Mouse (Mus musculus): ENCODE measurements around the gene Ankrd35. TPM values are rescaled to one million over a fixed set of nuclear protein-coding genes. Genes with fewer than 3 reads are reported as not detected.

Ankrd35 gene
- total RNA-seq, 2 experiments from 2014 or later: 8.3 to 9.5 TPM

DNA sequence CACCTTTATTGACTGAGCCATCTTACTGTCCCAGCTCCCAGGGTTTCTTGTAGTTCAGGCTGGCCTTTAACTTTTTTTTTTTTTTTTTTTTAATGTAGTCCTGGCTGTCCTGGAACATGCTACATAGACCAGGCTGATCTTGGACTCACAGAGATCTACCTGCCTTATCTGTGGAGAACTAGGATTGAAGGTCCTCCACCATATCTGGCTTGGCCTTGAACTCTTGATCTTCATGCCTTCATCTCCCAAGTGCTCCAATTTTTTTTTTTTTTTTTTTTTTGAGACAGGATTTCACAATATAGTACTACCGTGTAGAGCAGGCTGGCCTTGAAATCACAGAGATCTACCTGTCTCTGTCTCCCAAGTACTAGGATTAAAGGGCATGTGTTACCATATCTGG lies 23.6 kb downstream of the Ankrd35 start:
- no peak for TF ChIP-seq CTCF (IDR thresholded peaks at IDR 0.05)
- no peak overlapping the region for H3K4me3 ChIP-seq
- intact Hi-C loops (cut with DNase I): no loop called here

DNA sequence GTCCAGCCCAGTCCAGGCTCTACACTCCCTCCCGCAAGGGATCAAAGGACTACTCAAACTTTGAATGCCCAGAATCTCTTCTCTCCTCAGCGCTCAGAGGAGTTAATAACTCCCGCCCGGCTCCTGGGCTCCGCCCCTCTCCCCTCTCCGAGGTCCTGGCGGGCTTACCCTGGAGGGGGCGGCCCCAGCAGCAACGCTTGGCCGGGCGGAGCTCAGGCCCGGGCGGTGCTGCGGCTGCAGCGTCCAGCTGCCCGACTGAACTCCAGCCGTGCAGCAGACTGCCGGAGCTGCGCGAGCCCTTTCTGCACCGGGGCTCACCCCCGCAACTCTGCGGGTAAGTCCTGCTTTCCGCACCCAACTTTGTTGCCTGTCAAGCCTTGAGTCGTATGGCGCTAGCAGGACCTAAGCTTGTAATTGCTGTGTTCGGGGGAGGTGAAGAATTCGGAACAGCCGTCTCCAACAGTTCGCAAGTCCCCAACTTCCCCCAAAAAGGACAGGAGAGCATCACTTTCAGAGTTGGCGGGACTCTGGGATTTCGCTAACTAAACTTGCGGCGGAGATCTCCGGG lies 26.4 kb downstream of the Ankrd35 start, which contains the start of gene Pias3:
TSS of gene Pias3 (plus strand) at position 187 of the 568 bp plus-strand sequence.
- TF ChIP-seq CTCF (IDR thresholded peaks at IDR 0.05): no peak
- peak in 1 of 2 experiments; percentile 68 for DNase-seq (ENCODE audit: extremely low spot score in 1 of 2, low spot score in 2 of 2)
- intact Hi-C loops (cut with DNase I): loop anchor here (2.0 kb wide), 1 partner anchor 25 kb away; the partner anchor contains the start of gene Ankrd35
- peak within 1 kb of the TSS; percentile 89 for H3K4me3 ChIP-seq
- peak within 1 kb of the TSS; percentile 94 for H3K27ac ChIP-seq

More for the DNA sequence above, 23.6 kb downstream of the Ankrd35 start:
- DNase-seq (ENCODE audit: extremely low spot score in 1 of 2, low spot score in 2 of 2): no peak
- no peak overlapping the region for H3K27ac ChIP-seq

DNA sequence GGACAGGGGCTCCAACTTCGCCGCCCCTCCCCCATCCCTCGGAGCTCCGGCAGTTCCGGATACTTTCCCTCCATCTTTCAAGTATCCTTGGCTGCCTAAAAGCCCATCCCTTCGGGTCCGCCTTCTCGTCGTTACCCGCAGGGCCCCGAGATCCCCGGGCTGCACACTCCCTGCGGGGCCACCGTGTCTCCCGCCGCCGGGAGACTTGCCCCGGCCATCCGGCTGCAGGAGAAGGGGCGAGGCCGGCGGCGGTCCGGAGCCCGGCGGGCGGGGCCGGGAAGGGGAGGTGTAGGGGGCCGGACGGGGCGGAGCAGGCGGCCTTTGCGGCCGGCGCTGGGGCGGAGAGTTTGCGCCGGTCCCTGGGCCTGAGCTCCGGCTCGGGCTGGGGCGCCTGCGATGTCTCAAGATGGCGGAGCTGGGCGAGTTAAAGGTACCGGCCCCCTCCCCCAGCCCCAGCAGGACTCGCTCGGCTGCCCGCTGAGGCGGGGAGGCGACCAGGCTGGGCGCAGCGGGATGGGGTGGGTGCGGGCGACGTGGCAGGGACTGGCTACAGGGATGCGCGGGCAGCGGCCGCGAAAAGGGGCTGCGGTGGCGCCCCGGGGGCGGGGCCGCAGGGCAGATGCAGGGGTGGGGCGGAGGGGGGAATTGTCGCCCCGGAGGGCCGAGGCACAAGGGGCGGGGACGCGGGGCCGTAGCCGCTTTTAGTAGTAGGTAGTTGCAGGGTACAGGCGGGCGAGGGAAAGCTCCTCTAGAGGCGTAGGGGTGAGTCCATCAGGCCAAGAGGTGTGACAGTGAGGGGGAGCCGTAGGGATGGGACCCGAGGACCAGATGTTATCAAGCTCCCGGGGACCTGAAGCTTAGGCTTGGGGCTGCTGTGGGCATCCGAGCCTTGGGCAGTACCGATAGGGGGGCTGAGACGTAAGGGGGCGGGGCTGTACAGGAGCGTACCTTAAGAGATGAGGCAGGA lies 27.1 kb downstream of the Ankrd35 start:
- no peak for TF ChIP-seq CTCF (IDR thresholded peaks at IDR 0.05)
- Histone ChIP-seq H3K27ac (peak overlapping the region; percentile 94), H3K4me3 (peak overlapping the region; percentile 89)
- DNase-seq (ENCODE audit: extremely low spot score in 1 of 2, low spot score in 2 of 2): peak; percentile 81 to 82
- intact Hi-C loops (cut with DNase I): loop anchor here (2.0 kb wide), 1 partner anchor 26 kb away; the partner anchor contains the start of gene Ankrd35

DNA sequence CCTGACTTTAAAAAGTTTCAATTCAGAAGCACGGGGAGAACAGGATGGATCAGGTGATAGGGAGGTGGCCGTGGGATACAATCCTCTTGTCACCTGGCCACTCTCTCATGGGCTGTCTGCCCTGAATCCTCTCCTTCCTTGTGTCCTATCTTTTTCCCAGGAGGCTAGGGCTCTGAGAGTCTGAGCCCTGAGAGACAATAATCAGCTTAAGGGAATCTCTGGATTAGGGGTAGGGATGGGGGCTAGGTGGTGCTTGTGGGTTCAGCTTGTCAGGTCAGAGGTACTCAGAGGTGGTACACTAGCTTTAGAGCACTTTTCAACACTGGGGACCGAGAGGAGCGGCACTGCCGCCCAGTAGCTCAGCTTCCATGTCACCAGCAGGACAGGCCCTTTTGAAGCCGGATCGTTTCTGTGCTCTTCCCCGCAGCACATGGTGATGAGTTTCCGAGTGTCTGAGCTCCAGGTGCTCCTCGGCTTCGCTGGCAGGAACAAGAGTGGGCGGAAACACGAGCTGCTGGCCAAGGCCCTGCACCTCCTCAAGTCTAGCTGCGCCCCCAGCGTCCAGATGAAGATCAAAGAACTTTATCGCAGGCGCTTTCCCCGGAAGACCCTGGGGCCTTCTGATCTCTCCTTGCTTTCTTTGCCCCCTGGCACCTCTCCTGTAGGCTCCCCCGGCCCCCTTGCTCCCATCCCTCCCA lies 29.2 kb downstream of the Ankrd35 start:
- no peak for DNase-seq (ENCODE audit: extremely low spot score in 1 of 2, low spot score in 2 of 2)
- Histone ChIP-seq H3K27ac (no peak overlapping the region), H3K4me3 (no peak overlapping the region)
- peak; percentile 23 for TF ChIP-seq CTCF (IDR thresholded peaks at IDR 0.05)
- intact Hi-C loops (cut with DNase I): no loop called here

DNA sequence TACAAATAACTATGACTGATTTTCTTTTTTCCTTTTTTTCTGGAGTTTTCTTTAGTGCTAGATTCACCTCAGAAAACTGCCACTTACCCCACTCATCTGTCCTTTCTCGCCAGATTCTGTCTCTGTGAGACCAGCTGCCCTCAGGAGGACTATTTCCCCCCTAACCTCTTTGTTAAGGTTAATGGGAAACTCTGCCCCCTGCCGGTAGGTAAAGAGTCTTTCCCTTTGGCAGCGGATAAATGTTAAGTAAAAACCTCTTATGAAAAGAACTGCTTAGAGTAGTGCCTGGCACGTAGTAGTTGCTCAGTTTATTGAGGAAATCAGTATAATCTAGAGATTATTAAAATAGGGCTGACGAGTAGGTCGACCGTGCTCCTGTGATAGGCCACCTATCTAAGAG lies 30.4 kb downstream of the Ankrd35 start:
- intact Hi-C loops (cut with DNase I): loop anchor here (2.0 kb wide), 1 partner anchor 154 kb away; no protein-coding TSS in a partner anchor
- Histone ChIP-seq H3K27ac (no peak overlapping the region), H3K4me3 (no peak overlapping the region)
- peak; percentile 64 for TF ChIP-seq CTCF (IDR thresholded peaks at IDR 0.05)
- no peak for DNase-seq (ENCODE audit: extremely low spot score in 1 of 2, low spot score in 2 of 2)

DNA sequence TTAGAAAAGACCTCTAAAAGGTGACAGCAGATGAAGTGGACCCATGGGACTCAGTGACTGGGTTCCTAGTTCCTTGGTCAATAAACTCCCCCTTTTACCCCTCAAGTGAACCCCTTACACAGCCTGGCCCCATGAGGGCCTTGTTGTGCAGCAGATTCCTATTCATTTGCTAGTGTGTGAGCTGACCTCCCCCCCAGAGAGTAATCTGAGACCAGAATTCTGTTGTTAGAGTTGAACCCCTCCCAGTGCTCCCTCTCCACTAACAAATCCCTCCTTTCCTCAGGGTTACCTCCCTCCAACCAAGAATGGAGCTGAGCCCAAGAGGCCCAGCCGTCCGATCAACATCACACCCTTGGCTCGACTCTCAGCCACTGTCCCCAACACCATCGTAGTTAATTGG lies 31.1 kb downstream of the Ankrd35 start:
- intact Hi-C loops (cut with DNase I): loop anchor here (2.0 kb wide), 1 partner anchor 154 kb away; no protein-coding TSS in a partner anchor
- no peak for TF ChIP-seq CTCF (IDR thresholded peaks at IDR 0.05)

DNA sequence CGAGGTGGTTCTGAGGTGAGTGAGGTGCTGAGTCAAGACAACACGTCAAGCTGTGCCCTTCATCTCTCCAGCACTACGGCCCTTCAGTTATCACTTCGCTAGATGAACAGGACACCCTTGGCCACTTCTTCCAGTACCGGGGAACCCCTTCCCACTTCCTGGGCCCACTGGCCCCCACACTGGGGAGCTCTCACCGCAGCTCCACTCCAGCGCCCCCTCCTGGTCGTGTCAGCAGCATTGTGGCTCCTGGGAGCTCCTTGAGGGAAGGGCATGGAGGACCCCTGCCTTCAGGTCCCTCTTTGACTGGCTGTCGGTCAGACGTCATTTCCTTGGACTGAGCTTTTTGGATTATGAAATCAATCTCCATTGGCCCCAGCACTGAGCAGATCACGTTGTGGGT lies 34.8 kb downstream of the Ankrd35 start:
- no peak overlapping the region for H3K4me3 ChIP-seq
- H3K27ac ChIP-seq: no peak overlapping the region
- intact Hi-C loops (cut with DNase I): no loop called here
- peak; percentile 53 for TF ChIP-seq CTCF (IDR thresholded peaks at IDR 0.05)
- no peak for DNase-seq (ENCODE audit: extremely low spot score in 1 of 2, low spot score in 2 of 2)

More for the DNA sequence above, 31.1 kb downstream of the Ankrd35 start:
- no peak overlapping the region for H3K27ac ChIP-seq
- no peak overlapping the region for H3K4me3 ChIP-seq
- no peak for DNase-seq (ENCODE audit: extremely low spot score in 1 of 2, low spot score in 2 of 2)

DNA sequence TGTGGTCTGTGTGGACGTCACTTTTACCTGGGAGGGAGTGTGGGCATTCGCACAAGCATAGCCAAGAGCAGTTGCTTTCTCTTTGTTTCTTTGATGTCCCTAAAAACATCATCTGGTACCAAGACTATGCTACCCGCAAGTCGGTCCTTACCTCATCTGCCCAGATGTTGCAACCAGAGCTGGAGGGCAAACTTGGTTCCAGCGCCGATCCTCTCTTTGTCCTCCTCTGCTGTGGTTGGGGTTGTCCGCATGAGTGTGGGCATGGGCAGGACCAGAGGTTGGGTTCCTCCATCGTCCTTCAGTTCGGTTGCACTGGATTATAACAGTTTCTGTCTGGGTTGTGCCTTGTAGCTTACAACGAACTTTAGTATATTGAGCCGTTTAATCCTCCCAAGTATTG lies 36.3 kb downstream of the Ankrd35 start:
- intact Hi-C loops (cut with DNase I): no loop called here
- no peak for TF ChIP-seq CTCF (IDR thresholded peaks at IDR 0.05)
- Histone ChIP-seq H3K27ac (no peak overlapping the region), H3K4me3 (no peak overlapping the region)
- DNase-seq (ENCODE audit: extremely low spot score in 1 of 2, low spot score in 2 of 2): no peak

DNA sequence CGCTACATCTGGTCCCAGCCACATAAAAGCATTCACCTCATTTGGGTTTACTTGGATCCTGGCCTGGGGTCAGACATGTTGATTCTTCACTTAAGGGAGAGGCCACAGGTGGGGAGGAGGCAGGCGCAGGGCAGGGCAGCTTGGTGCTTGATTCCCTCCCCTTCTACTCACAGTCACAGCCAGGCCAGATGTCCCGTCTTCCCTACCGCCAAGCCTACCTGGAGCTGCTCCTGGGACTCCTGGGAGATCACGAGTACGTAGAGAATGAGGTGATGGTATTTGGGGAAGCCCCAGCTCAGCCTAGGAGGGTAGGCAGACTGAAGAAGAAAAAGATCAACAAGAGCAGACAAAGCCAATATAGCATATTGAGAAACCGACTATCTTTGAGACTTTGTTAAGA lies 37.1 kb downstream of the Ankrd35 start:
- Histone ChIP-seq H3K27ac (no peak overlapping the region), H3K4me3 (no peak overlapping the region)
- no peak for DNase-seq (ENCODE audit: extremely low spot score in 1 of 2, low spot score in 2 of 2)
- no peak for TF ChIP-seq CTCF (IDR thresholded peaks at IDR 0.05)
- intact Hi-C loops (cut with DNase I): no loop called here

DNA sequence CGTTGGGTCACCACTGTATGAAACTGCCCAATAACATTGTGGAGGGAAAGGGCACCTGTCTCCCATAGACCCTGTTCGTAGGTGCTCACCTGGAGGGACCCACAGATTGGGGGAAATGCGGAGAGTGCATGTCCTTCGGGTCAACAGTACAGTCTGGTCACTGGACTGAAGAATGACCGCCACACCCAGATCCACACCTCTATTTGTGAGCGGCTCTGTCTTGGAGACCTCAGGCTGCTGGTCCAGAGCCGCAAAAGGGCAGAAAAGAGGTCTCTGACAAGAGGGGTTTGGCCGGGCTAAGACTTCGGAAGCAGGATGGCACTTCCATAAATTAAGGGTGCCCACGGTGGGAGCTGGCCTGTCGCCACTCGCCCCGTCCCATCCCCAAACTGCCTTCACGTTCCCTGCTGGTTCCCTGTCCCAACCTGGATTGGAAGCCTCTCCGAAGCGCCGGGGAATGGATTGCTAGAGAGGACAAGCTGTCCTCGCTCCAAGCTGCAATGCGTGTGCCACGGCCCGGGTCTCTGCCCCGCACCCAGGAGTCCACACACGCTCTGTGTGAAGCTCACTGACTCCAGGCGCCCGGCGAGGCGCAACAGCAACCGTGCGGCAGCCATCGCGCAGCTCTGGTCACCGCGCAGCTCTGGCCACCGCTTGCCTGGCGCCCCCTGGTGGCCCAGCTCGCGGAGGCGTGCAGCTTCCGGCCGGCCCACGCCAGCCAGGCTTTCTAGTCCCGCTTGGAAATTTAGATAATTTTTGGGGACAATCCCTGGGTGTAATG lies 38.2 kb downstream of the Ankrd35 start, which contains the start of gene Nudt17:
TSS of gene Nudt17 (minus strand) at position 660 of the 781 bp plus-strand sequence.
- DNase-seq (ENCODE audit: extremely low spot score in 1 of 2, low spot score in 2 of 2): peak; percentile 81 to 90
- peak within 1 kb of the TSS; percentile 60 for H3K27ac ChIP-seq
- TF ChIP-seq CTCF (IDR thresholded peaks at IDR 0.05): peak; percentile 100
- H3K4me3 ChIP-seq: peak within 1 kb of the TSS; percentile 63
- intact Hi-C loops (cut with DNase I): no loop called here

DNA sequence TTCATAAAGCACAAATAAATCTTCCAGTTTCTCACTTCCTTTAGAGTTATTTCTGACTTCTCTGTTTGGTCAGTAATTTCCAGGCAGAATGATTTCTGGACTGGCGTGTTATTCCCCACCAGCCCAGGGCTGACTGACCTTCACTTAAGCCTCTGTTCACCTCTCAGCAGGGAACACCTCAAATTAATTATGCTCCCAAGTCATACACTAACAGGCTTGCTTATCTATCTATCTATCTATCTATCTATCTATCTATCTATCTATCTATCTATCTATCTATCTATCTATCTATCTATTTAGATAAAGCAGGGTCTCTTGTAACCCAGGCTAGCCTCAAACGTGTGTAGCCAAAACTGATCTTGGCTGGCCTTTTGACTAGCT lies 38.7 kb downstream of the Ankrd35 start:
- intact Hi-C loops (cut with DNase I): no loop called here
- DNase-seq (ENCODE audit: extremely low spot score in 1 of 2, low spot score in 2 of 2): no peak
- H3K4me3 ChIP-seq: peak overlapping the region; percentile 63
- TF ChIP-seq CTCF (IDR thresholded peaks at IDR 0.05): no peak
- no peak overlapping the region for H3K27ac ChIP-seq
